Mouse (Mus musculus) forebrain, embryonic 14.5 days (tissue): ENCODE measurements around the gene Gm12184. TPM values are rescaled to one million over a fixed set of nuclear protein-coding genes. Genes with fewer than 3 reads are reported as not detected.

ENCODE experiments used
- ATAC-seq: fragments of 200-750 bp; cut with Nextera tagmentation; 2 replicates; pipeline ENCODE4 v1.8.0; 2017; ENCODE audit warnings: mild to moderate bottlenecking, moderate library complexity
- DNase-seq: peaks from one replicate; pipeline ENCODE4 v3.0.0-alpha.2; 2015; ENCODE audit warnings: low spot score
- H3K27ac ChIP-seq: fragments of 300-500 bp; sonication (generic); 2 replicates; pipeline ENCODE4 v1.5.1; 2014; ENCODE audit warnings: low read depth, mild to moderate bottlenecking, control low read depth, low read length, moderate library complexity
- H3K27me3 ChIP-seq: fragments of 300-500 bp; sonication (generic); replicated peaks from 2 replicates; pipeline ENCODE4 v1.6.1; 2014; ENCODE audit warnings: low read length, control low read depth, mixed read lengths; ENCODE audit not compliant: control insufficient read depth, insufficient read depth
- H3K36me3 ChIP-seq: fragments of 300-500 bp; sonication (generic); 2 replicates; pipeline ENCODE4 v1.6.1; 2014; ENCODE audit warnings: low read length, control low read depth; ENCODE audit not compliant: control insufficient read depth, insufficient read depth
- H3K4me1 ChIP-seq: fragments of 300-500 bp; sonication (generic); 2 replicates; pipeline ENCODE4 v1.6.1; 2014; ENCODE audit warnings: antibody characterized with exemption, low read length, control low read depth; ENCODE audit not compliant: control insufficient read depth, insufficient read depth
- H3K4me2 ChIP-seq: fragments of 300-500 bp; sonication (generic); 2 replicates; pipeline ENCODE4 v1.6.1; 2014; ENCODE audit warnings: mild to moderate bottlenecking, control low read depth, low read length
- H3K4me3 ChIP-seq: fragments of 300-500 bp; sonication (generic); 2 replicates; pipeline ENCODE4 v1.5.1; 2014; ENCODE audit warnings: low read depth, low read length, control low read depth
- H3K9ac ChIP-seq: fragments of 300-500 bp; sonication (generic); 2 replicates; pipeline ENCODE4 v1.6.1; 2014; ENCODE audit warnings: mild to moderate bottlenecking, low read length, control low read depth, moderate library complexity
- H3K9me3 ChIP-seq: fragments of 300-500 bp; sonication (generic); replicated peaks from 2 replicates; pipeline ENCODE4 v1.6.1; 2016; ENCODE audit warnings: low read length, control low read depth, mixed read lengths; ENCODE audit not compliant: control insufficient read depth
- WGBS: fragments of 180-500 bp; shearing (Covaris S2); extraction: QIAGEN DNeasy Blood & Tissue Kit; methylation state at CpG from one replicate; pipeline ENCODE4 v1.1.7; 2014; 5-methylcytosine and 5-hydroxymethylcytosine counted together
- polyA plus RNA-seq: library from polyadenylated mRNA; unstranded; fragments of >200 nt; fragmentation: Nextera tagmentation; extraction: Ambion mirVana; gene quantifications from 2 replicates; pipeline ENCODE4 v1.2.1, GENCODE M21; 2014

Gm12184 gene
- polyA plus RNA-seq, 1 experiment from 2014 or later: 3.5 TPM

DNA sequence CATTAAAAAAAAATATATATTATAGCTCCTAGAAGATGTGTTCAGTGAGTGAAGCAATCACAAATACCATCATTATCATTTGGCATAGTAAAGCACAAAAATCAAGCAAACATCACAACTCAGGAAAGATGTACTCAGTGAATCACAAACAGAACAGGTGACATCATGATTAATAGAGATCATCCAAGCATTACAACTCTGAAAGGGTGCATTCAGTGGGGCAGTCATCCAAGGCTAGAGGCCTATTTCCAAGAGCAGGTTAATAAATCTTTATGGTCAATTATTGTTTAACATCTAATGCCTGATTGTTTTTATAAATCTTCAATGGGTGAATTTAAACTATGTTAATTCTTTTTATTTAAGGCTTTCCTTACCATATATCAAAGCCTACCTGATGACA lies 14.3 kb upstream of the Gm12184 start:
- Histone ChIP-seq H3K36me3 (no peaks in the 10 kb centered on the region), H3K9me3 (no peaks in the 10 kb centered on the region), H3K4me2 (no peak overlapping the region), H3K9ac (no peak overlapping the region), H3K27ac (no peak overlapping the region), H3K4me3 (no peak overlapping the region), H3K4me1 (peaks cover 4% of the 10 kb centered on the region; the same call in 1 of the 2 replicates), H3K27me3 (no peaks in the 10 kb centered on the region)
- no peak for DNase-seq
- no peak for ATAC-seq

DNA sequence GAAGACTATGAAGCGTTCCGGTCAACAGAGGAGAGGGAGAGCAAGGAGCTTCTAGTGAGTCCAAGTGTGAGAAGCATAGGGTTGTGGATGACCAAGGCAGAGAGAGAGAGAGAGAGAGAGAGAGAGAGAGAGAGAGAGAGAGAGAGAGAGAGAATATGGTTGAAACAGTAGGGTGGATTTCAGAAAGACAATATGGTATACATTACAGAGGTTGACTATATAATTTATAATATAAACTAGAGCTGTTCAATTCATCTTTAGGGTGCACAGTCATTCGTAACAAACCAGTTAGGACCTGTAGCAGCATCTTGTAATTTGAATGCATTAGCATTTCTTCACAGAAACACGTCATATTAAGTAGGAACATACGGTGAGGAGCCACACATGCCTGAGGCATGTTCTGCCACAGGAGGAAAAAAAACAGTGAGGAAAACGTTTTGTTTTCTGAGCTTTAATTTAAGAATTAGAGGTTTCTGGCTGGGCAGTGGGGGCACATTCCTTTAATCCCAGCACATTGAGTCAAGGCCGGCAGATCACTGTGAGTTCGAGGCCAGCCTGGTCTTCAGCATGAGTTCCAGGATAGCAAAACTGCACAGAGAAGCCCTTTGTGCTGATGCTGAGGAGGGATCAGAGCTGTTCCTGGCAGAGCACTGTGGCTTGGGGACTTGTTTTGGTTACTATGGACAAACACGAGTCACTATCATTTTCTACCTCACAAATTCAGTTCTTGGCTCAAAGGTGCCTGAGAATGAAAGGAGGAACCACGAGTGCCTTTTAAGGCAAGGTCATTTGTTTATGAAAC lies 12.6 kb upstream of the Gm12184 start:
- WGBS: 69% methylated on average over 10 of the region's 10 CpGs
- Histone ChIP-seq H3K27ac (no peak overlapping the region), H3K27me3 (0 out of 2 replicates have a peak, but pooled peaks cover 5% of the 10 kb centered on the region), H3K9ac (peak overlapping the region; percentile 77; the same call in 1 of the 2 replicates), H3K4me3 (peak overlapping the region; percentile 89; the same call in 1 of the 2 replicates), H3K4me1 (peaks cover 4% of the 10 kb centered on the region; the same call in 1 of the 2 replicates), H3K9me3 (no peaks in the 10 kb centered on the region), H3K36me3 (no peaks in the 10 kb centered on the region), H3K4me2 (peak overlapping the region; percentile 86)
- ATAC-seq (no peak), DNase-seq (peak; percentile 24)

DNA sequence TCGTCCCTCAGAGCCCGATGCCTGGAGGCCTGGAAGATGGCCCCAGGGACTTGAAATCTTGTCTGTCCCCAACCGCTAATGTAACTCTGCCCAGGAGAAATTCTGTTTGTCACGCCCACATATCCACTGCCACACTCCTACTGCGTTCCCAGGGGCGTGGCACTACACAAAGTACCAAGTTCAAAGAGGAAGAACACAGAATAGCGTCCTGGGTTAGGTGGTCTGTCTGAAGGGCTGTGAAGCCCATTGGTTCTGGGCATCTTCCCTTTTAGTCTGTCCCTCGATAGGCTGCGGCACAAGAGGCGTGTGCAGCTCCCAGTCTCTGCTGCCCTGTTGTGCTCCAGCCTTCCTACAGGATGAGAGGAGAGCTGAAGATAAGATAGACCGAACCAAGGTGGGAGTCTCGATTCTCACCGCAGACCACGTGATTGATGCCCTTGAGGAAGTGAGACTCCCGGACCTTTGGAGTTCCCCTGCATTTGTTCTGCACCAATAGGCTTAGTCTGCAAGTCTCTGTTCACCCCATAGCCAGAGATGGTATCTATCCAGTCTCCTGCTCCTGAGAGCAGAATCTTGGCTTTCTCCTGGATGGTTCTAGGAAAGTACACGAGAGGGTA lies 11.8 kb upstream of the Gm12184 start:
- Histone ChIP-seq H3K4me1 (peaks cover 4% of the 10 kb centered on the region; the same call in 1 of the 2 replicates), H3K9ac (peak overlapping the region; percentile 77), H3K27me3 (0 out of 2 replicates have a peak, but pooled peaks cover 5% of the 10 kb centered on the region), H3K36me3 (no peaks in the 10 kb centered on the region), H3K4me3 (peak overlapping the region; percentile 89), H3K4me2 (peak overlapping the region; percentile 86), H3K27ac (no peak overlapping the region), H3K9me3 (no peaks in the 10 kb centered on the region)
- DNase-seq (peak; percentile 44), ATAC-seq (0 out of 2 replicates have a peak, but pooled peaks have one; percentile 2)
- 2% methylated on average over 16 of the region's 16 CpGs for WGBS

DNA sequence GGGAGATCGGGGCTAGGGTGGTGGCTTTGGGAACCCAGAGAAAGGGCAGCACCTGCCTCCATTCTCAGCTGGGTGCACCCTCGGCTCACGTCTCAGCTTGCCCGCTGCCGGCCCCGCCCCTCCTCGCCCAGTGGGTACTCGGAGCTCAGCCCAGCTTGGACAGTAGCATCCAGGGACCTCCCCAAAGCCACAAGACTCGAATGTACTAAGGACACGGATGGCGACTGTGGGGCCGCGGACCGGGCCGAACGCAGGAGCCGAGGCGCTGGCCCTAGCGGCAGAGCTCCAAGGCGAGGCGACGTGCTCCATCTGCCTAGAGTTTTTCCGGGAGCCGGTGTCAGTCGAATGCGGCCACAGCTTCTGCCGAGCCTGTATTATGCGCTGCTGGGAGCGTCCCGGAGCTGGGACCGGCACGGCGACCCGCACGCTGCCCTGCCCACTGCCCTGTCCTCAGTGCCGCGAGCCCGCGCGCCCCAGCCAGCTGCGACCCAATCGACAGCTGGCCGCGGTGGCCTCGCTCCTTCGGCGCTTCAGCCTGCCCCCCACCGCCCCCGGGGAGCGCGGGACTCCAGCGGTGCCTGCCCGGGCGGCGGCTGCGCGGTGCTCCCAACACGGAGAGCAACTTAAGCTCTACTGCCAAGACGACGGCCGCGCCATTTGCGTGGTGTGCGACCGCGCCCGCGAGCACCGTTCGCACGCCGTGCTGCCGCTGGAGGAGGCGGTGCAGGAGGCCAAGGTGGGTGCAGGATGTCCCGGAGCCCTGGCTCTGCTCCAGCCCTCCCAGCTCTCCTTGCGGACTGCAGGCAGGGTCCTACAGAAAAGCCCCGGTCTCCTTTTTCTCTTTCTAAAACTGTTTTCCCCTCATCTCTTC lies 11.1 kb upstream of the Gm12184 start:
- DNase-seq (peak; percentile 65), ATAC-seq (peak; percentile 21)
- Histone ChIP-seq H3K36me3 (no peaks in the 10 kb centered on the region), H3K4me1 (peaks cover 4% of the 10 kb centered on the region; the same call in 1 of the 2 replicates), H3K4me3 (peak overlapping the region; percentile 89), H3K4me2 (peak overlapping the region; percentile 86), H3K9me3 (no peaks in the 10 kb centered on the region), H3K9ac (peak overlapping the region; percentile 77), H3K27ac (peak overlapping the region; percentile 27; the same call in 1 of the 2 replicates), H3K27me3 (0 out of 2 replicates have a peak, but pooled peaks cover 5% of the 10 kb centered on the region)
- under 1% methylated on average over 76 of the region's 77 CpGs for WGBS

DNA sequence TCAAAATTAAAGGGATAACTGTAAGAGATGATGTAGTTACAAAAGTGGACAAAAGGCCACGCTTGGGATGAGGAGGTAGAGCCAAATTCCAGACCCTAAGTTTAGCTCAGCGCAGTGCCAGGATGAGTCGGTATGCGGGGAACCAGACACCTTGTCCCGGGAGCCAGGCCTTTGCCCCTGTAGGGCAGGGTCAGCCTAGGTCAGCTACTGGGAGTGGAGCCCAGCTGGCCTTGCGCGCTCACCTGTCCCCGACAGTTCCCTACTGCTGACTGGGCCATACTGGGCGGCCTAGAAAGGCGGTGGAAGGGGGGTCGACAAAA lies 10.5 kb upstream of the Gm12184 start:
- H3K27ac ChIP-seq: no peak overlapping the region
- 7% methylated on average over 11 of the region's 11 CpGs for WGBS

DNA sequence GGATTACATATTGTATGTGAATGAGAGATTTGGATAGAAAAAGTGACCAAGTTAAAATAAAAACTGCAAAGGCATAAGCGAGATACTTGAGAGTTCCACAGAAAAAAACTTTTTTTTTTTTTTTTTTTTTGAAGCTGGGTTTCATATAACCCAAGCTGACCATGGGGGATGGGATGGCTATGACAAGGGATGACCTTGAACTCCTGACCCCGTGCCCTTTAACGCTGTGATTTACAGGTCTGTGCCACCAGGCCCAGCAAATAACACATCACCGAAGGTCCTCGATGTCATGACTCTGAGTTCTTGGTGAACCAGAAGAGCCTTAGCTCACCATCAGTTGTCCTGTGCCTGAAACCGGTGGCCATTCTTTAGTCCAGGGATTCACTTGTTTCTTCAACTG lies 9.5 kb upstream of the Gm12184 start:
- Histone ChIP-seq H3K4me3 (no peak overlapping the region), H3K27me3 (0 out of 2 replicates have a peak, but pooled peaks cover 5% of the 10 kb centered on the region), H3K27ac (no peak overlapping the region), H3K36me3 (no peaks in the 10 kb centered on the region), H3K4me2 (no peak overlapping the region), H3K9me3 (no peaks in the 10 kb centered on the region), H3K4me1 (peaks cover 4% of the 10 kb centered on the region; the same call in 1 of the 2 replicates), H3K9ac (no peak overlapping the region)
- DNase-seq (no peak), ATAC-seq (no peak)
- WGBS: 82% methylated on average over 6 of the region's 6 CpGs

More for the DNA sequence above, 10.5 kb upstream of the Gm12184 start:
- ATAC-seq (no peak), DNase-seq (no peak)
- Histone ChIP-seq H3K9ac (peak overlapping the region; percentile 77), H3K4me3 (peak overlapping the region; percentile 89), H3K27me3 (0 out of 2 replicates have a peak, but pooled peaks cover 5% of the 10 kb centered on the region), H3K4me2 (peak overlapping the region; percentile 86), H3K36me3 (no peaks in the 10 kb centered on the region), H3K9me3 (no peaks in the 10 kb centered on the region), H3K4me1 (peaks cover 4% of the 10 kb centered on the region; the same call in 1 of the 2 replicates)

DNA sequence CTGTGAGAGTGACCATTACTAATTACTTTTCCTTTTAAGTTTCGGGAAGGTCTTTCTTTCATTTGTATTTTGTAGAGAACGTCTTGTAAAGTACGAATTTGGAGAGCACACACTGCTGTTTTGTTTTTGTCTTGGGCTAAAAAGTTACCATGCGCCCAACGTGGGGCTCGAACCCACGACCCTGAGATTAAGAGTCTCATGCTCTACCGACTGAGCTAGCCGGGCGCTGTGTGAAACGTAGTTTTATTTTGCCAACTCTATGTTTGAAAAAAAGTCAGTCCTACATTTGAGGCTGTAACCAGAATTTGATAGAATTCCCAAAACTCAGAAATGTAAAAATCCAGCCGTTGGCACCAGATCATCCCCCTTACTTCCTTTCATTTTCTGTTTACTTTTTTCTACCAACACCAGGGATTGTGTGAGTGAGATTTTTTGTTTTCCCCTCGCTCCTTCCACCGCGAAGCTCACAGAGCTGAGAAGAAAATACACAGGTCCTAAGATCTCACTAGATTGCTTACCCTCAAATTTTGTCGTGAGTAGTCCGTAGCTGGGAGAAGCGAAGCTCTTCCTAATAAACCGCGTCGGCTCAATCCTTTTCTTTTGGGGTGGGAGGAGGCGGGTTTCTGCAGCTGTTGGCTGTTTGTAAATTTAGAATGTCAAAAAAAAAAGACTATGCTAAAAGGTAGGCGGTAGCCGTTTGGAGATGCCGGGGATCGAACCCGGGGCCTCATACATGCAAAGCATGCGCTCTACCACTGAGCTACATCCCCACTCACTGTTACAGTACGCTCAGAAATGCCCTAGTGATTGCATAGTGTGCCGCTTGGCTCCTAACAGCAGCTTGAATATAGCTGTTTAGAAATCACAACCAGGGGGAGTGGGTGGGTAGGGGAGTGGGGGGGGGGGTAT lies 7.5 kb upstream of the Gm12184 start:
- DNase-seq (peak; percentile 93), ATAC-seq (peak; percentile 92)
- H3K27ac ChIP-seq: peak overlapping the region; percentile 50; the same call in 1 of the 2 replicates
- H3K4me2 ChIP-seq: peak overlapping the region; percentile 56
- H3K27me3 ChIP-seq: 0 out of 2 replicates have a peak, but pooled peaks cover 5% of the 10 kb centered on the region
- H3K36me3 ChIP-seq: no peaks in the 10 kb centered on the region
- H3K9ac ChIP-seq: peak overlapping the region; percentile 69
- under 1% methylated on average over 30 of the region's 30 CpGs for WGBS
- peaks cover 4% of the 10 kb centered on the region; the same call in 1 of the 2 replicates for H3K4me1 ChIP-seq
- no peaks in the 10 kb centered on the region for H3K9me3 ChIP-seq
- peak overlapping the region; percentile 56 for H3K4me3 ChIP-seq
